Mouse (Mus musculus): Measurements from ENCODE around the gene A530064D06Rik.

DNA sequence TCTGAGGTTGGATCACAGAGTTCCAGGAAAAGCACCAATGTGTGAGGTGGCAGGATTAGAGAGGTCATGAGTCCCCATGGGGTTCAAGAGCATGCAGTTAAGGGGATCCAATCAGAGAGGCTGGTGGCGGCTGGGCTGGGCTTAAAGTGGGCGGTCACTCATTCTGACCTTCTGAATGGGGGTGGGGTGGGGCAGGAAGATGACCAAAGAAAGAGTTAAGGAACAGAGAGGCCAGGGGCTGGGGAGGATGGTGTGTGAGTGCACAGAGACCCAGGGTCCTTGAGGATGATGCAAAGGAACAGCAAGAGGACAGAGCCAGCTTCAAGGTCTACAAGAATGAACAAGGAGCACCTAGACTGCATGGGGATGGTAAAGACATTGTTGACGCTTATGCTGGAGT lies 58.6 kb downstream of the A530064D06Rik start:
- TF ChIP-seq CTCF (IDR thresholded peaks at IDR 0.05; ENCODE audit: borderline replicate concordance, insufficient read depth, low read length), result no peak
- TF ChIP-seq POLR2A (IDR thresholded peaks at IDR 0.05; ENCODE audit: low read depth, low read length), result no peak
